Mouse (Mus musculus): ENCODE data around the gene Tmem255b.
A peak's percentile ranks its signal among the peaks of the same experiment; 100 is the strongest.

The Tmem255b gene

DNA sequence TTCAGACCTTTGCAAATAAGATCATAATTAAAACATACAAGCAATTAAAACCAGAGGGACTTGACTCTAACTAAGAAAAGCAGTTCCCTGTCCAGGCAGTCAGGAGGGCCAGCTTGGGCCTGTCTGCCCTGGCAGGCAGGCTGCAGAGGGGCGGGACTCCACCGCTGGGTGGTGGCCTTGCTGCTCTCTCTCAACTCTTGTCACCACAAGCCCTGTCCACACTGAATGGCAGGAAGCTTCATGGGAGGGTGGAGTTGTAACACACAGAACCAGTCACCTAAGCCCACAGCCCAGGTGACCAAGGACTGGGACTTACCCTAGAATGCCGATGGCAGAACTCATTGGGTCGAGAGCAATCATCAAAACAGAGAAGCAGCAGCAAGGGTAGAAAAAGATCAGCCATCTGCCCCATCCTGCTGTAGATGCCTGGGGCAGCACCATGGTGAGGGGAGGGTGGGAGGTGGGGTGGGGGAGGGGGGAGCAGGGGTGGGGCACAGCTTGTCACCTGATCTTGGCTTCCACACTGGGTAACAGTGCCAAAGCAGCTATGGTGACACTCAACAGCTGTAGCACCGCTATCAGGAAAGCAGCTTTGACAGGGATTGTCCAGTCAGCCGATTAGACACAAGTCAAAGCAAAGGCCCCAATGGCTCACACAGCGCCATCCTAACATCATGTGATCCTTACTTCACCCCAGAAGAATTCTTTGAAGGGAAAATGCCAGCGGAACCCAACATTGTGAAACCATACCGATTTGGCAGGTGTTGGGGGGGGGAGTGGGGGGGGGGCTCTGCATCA lies 57.4 kb downstream of the Tmem255b start:
- no peak for DNase-seq

DNA sequence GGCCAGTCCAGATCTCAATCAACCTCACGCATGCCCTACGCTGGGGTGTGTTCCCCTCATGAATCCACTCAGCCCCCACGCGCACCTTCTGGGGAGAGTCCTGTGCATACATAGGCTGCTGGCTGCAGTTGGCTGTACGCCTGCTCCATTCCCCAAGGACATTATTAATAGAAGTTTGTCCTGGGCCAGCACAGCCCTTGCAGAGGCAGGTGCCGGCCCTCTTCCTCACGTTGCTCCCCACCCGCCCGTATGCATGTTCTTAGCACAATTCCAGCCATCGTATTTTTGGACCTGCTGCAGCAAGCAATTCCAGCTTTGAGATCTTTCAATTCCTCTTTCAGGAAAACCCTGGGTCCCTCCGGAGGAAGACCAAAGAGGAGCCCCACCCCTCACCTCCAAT lies 58.0 kb downstream of the Tmem255b start:
- DNase-seq: peak in 1 of 2 experiments; percentile 48

GRCm38 (mm10) chr8:13493858-13494631 lies 59.1 kb downstream of the Tmem255b start, which contains the start of gene Gas6:
Gene Gas6 (minus strand): TSS chr8:13494490.
- peak; percentile 87 to 88 for DNase-seq

GRCm38 (mm10) chr8:13501221-13501620 lies 66.2 kb downstream of the Tmem255b start:
- no peak for DNase-seq

GRCm38 (mm10) chr8:13503936-13504606 lies 69.1 kb downstream of the Tmem255b start:
- no peak for DNase-seq

- no peak for DNase-seq
Measured at GRCm38 (mm10) chr8:13504894-13505674, 70.1 kb downstream of the Tmem255b start.

DNA sequence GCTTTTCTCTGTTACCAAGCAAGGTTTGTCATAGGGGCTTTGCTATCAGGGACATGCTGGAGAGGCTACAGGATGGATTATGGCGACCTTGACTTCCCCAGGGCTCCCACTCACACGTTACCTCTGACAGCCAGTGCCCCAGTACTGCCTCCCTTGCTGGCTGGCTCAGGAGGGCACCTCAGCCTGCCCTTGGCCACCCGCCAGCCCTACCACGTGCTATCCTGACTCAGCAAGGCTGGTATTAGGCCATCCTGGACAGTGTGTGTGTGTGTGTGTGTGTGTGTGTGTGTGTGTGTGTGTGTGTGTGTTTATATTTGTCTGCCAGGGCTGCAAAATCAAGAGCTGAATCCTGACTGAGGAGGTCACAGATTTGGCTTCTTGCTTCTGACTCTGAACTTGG lies 71.9 kb downstream of the Tmem255b start:
- DNase-seq: peak; percentile 76 to 78

GRCm38 (mm10) chr8:13507284-13507937 lies 72.4 kb downstream of the Tmem255b start:
- DNase-seq: peak; percentile 64 to 76

- DNase-seq: peak; percentile 58 to 64
Measured at GRCm38 (mm10) chr8:13512016-13512415, 77.0 kb downstream of the Tmem255b start.

DNA sequence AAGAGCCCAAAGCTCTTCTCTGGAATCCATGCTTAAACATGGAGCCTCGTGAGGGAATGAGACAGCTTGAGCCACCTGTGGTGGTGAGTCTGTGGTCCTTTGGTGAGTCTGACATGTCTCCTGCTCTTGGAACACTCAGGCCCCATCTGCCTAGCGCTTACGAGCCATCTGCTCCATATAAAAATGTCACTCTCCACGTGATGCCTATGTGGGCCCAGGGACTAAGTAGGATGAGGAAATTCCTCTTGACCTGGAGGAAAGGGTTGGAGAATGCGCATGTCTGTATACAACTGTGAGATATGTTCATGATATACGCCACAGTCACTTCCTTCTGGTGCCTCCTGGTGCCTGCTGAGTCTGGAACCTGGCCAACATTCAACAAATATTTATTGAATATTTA lies 77.7 kb downstream of the Tmem255b start:
- peak; percentile 86 to 89 for DNase-seq

DNA sequence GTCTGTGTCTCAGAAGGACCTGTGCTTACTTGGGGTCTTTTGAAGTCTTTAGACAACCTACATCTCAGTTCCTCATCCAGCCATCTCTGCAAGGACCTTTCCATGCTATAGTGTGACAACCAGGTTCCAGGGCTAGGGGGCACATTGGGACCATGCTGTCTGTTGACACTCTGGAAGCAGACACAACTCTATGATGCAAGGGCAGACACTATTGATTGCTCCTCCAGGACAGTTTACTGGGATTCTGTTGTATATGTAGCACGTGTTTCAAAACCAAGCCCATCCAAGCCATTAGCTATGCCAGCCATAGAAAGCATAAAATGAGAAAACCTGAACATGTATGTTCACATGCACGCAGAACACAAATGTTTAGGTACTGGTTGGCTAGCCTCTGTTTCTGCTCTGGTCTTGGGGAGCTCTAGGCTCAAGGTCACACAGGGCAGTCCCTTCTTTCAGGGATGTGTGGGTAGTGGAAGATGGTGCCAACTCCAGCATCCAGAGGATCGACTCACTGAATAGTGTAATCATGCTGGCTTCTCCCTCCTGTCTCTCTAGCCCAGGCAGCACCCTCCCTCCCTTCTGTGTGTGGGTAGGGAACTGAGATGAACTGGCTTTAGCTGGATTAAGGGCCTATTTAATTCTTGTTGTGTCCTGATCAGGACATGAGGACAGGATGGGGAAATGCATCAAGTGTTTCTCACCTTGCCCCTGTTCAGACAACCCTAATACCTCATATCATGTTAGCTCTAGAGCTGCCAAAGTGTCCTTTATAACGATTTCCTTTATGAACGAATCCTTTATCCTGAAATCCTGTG lies 78.8 kb downstream of the Tmem255b start:
- no peak for DNase-seq

GRCm38 (mm10) chr8:13516011-13516442 lies 81.0 kb downstream of the Tmem255b start:
- peak; percentile 76 to 83 for DNase-seq

DNA sequence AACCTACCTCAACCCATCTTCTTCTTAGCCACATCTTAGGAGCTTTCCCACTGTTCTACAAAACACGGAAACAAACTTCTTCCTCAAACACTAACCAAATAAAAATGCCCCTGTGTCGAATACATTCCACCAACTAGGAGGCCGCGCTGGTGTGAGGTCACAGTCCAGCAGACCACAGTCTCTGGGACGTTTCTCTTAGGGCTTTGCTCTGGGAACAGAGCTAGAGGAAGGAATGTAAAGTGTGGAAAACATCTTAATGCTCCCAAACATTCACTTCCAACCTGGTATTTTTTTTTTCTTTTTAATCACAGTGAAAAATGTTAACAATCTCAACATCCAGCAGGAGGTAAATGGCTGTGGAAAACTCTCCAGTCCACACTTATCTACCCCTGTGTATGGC lies 81.7 kb downstream of the Tmem255b start:
- DNase-seq: no peak

- no peak for DNase-seq
Measured at GRCm38 (mm10) chr8:13517284-13517781, 82.3 kb downstream of the Tmem255b start.

All from cerebellum, postnatal 10 days (tissue).